Mouse (Mus musculus) brain, embryonic 18.5 days (tissue): Measurements from ENCODE around the gene 6430571L13Rik.

Experiments
- DNase-seq: peaks from one replicate; pipeline ENCODE4 v3.0.0-alpha.2; 2012; ENCODE audit warnings: low read depth, low spot score

6430571L13Rik gene

DNA sequence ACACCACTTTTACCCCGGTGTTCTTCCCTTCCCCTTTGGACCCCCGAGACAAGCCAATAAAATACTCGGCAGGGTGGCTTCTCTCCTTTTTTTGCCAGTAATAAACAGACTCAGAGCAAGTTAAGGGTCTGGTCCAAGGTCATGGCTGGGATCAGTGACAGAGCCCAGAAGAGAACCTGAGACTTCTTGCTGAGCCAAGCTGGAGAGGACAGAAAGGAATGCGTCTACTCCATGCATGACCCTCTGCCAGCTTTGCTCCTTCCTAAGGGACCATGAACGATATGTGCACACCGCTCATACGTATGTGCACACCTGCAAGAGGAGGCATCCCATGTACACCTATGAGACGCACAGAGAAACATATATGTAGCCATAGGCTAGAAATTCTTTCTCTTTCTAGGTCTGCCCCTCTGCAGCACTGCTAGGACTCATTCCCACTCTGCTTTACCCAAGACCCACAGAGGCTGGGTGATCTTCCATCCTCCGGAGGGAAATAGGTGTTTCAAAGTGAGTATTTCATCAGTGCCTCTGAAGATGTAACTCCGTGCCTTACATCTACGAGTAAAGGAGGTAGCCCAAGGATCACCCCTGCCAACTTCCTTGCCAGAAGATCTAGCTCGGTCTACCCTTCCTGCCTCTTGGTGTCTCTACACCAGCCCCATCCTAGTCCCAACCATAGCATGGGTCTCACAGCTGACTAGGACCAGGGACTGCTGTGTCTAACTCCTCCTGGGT, 676 bp downstream of the 6430571L13Rik start:
- no peak for DNase-seq

GRCm38 (mm10) chr9:107342201-107342709, 1.9 kb downstream of the 6430571L13Rik start:
- DNase-seq = no peak

- DNase-seq = no peak
Observed at GRCm38 (mm10) chr9:107343146-107343943, 2.9 kb downstream of the 6430571L13Rik start.

DNA sequence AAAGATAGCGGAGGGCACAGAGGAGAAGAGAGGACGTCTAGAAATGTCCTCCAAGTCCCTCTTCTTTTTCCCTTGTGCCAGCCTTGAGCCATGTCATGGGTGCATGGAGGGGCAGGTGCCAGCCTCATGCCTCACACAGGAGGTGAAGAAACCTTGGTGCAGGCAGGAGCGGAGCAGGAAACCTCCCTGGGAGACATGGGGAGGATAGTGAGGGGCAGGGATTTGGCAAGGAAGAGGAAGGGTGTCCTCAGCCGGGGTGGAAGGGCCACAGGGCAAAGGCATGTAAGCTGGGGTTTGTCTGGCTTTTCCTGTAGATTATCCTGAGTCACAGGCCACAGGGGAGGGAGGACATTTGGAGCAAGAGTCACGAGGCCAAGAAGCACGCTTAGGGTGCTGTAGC, 3.6 kb downstream of the 6430571L13Rik start:
- no peak for DNase-seq

GRCm38 (mm10) chr9:107346081-107346480, 5.7 kb downstream of the 6430571L13Rik start:
- no peak for DNase-seq

GRCm38 (mm10) chr9:107347586-107348183, 7.3 kb downstream of the 6430571L13Rik start:
- DNase-seq = no peak

DNA sequence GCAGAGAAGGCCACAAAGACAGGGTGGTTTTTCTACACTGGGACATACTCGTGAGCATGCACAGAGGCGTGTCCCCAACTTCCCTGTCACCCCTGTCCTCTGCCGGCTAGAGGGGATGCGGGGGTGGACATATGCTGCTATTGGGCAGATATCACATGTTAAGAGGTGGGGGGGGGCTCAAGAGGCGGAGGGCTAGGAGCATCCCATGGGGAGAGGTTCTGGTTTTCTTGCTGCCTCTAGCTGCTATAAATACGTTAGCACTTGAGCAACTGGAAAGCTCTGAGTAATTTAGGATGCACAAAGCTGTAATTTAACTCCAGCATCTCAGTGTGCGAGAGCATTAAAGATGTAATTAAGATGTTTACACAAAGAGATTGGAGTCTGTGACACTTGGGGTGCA, 8.9 kb downstream of the 6430571L13Rik start:
- DNase-seq = no peak

DNA sequence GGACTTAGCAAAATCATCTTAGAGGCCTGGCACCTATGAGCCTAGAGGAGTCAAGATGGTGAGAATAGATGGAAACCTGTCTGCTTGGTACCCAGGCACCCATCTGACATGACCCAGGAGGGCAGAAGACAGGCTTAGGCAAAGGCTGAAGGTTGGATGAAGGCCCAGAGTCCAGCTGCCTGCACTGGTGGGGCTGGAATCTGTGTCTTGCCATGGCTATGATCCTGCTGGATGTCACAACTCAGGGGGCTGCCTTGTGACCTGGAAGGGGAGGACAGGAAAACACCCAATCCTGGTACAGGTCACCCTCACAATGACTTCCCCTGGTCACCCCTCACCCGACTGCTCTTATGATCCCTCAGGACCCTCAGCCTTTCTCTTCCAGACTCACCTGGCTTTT, 14.4 kb downstream of the 6430571L13Rik start:
- no peak for DNase-seq

GRCm38 (mm10) chr9:107355870-107356765, 15.7 kb downstream of the 6430571L13Rik start:
- DNase-seq = no peak

GRCm38 (mm10) chr9:107357651-107358050, 17.2 kb downstream of the 6430571L13Rik start:
- no peak for DNase-seq

GRCm38 (mm10) chr9:107360989-107361388, 20.6 kb downstream of the 6430571L13Rik start:
- DNase-seq = no peak

DNA sequence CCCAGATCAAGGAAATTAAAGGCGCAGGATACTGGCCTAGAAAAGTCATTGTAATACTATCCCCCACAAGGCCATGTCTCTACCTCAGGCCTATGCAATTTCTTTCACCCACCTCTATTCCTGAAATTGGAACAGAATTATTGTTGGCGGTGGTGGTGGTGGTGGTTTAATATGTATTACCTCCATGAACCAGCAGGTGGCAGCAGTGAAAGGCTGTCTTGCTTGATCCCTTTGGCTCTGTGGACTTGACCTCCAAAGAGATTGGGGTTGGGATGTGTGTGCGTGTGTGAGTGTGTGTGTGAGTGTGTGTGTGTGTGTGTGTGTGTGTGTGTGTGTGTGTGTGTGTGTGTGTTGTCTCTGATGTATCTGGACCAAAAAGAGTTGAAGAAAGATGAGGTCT, 26.2 kb downstream of the 6430571L13Rik start:
- no peak for DNase-seq

DNA sequence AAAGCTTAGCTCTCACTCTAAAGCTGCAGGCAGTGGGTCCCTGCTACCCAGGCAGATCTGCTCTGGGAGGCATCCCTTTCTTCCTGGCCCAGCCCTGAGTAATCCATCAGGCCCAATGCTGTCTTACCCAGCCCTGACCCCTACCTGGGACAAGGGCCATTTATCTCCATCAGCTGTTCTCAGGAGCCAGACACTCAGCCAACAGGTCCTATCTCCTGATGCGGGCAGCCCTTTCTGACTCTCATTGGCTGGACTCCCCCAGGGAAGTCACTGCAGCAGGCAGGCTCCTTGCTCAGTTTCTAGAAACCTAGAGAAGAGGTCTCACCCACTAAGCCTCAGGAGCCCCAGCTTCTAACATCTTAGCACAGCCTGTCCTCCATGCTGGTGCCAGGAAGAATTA, 27.9 kb downstream of the 6430571L13Rik start:
- no peak for DNase-seq

DNA sequence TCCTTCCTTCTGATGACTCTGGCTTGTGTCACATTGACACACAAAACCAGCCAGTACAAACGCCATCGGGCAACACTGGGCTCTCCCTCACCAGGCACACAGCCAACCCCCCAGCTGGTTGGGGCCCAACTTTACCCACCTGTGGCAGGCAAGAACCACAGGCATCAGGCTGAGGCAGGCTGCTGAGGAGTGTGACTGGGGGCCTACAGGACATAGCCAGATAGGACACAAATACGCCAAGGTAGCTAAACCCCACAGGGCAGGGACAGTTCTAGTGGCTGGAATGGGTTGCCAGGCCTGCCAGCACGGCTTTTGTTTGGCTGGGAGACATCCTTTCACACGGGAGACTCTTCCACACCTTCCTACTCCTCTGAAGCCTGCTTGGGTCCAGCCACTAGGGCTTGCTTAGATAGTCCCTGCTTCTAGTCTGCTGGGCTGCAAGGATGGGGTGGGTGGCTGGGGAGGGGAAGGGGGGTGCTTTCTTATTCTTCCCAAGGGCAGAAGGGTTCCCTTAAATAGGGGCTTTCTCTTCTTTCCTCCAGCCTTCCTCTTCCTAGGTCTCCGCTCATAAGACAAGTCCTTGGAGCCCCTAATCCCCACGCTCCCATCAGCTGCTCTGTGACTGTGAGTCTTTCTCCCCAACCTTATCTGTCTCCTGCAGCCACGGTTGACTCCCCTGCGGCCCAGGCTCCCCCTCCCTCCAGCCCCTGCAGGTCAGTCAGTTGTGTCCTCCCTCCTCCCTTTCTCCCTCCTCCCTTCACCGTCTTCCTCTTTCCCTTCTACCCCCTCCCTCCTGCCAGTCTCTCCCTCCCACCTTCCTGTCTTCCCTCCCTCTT, 29.1 kb downstream of the 6430571L13Rik start:
- no peak for DNase-seq

GRCm38 (mm10) chr9:107370106-107370463, 29.7 kb downstream of the 6430571L13Rik start:
- DNase-seq = no peak

DNA sequence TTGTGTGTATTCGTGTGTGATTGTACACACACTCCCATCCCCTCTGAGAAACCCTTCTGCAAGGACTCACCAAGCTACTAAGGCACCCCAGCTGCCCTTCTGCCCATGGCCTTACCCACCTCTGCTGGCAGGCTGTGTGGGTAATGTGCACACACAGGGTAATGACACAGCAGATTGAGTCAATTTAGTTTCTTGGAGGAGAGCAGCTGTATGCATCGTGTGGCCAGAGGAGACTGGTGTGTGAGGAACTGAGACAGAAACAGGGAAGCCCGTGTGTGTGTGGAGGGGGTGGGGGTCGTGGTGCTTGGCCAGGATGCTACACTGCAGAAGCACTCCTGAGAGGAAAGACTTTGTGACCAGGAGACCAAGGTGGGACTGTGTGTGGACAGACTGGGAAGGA, 32.0 kb downstream of the 6430571L13Rik start:
- DNase-seq = no peak

DNA sequence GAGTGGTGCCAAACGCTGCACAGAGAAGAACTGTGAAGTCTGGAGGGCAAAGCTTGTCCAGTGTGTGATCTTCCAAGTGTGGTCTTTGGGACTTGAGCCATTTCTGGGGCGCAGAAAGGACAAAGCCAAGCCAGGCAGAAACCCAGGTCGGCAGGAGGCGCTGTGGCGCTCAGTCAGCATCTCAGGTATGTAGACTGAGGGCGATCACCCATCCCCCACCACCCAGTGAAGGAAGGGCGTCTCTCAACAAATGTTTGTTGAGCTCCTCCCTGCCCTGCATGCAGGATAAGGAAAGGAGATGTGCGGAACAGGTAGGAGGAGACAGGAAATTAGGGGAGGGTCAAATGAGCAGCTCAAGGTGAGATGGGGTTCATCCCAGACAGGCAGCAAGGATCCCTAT, 34.2 kb downstream of the 6430571L13Rik start:
- no peak for DNase-seq

GRCm38 (mm10) chr9:107375451-107375850, 35.0 kb downstream of the 6430571L13Rik start:
- no peak for DNase-seq

- no peak for DNase-seq
Observed at GRCm38 (mm10) chr9:107377961-107378512, 37.6 kb downstream of the 6430571L13Rik start.

GRCm38 (mm10) chr9:107381723-107382122, 41.3 kb downstream of the 6430571L13Rik start:
- no peak for DNase-seq
